Mouse (Mus musculus): ENCODE data around the gene Cyp2t4. TPM values are rescaled to one million over a fixed set of nuclear protein-coding genes. Genes with fewer than 3 reads are reported as not detected.

Cyp2t4 gene
- 0.13 TPM in 1 of 2 replicates, not detected in the other for polyA plus RNA-seq (2014; fragmentation: Nextera tagmentation; extraction: Ambion mirVana)

GRCm38 (mm10) chr7:27153205-27153764 is at the start of gene Cyp2t4:
TSS of gene Cyp2t4 (plus strand) at chr7:27153714.
- Histone ChIP-seq H3K27me3 (ENCODE audit: control insufficient read depth, insufficient read depth, low read length) (no peaks in the 10 kb centered on the region), H3K27ac (ENCODE audit: low read depth, low read length) (no peak within 1 kb of the TSS), H3K4me2 (no peak within 1 kb of the TSS), H3K4me1 (ENCODE audit: control insufficient read depth, insufficient read depth, low read length) (no peaks in the 10 kb centered on the region), H3K9me3 (replicated peaks; ENCODE audit: control insufficient read depth, low read length) (no peaks in the 10 kb centered on the region; the same call in 1 of the 2 replicates), H3K4me3 (ENCODE audit: low read depth, low read length) (no peak within 1 kb of the TSS), H3K9ac (ENCODE audit: low read depth, low read length) (no peak within 1 kb of the TSS), H3K36me3 (ENCODE audit: control insufficient read depth, insufficient read depth, low read length) (peaks cover 10% of the 10 kb centered on the region)
- ATAC-seq (replicated peaks; ENCODE audit: insufficient number of reproducible peaks, low FRiP score, low TSS enrichment): no peak
- 72% methylated on average over 10 of the region's 10 CpGs for WGBS (ENCODE audit: insufficient replicate concordance)

- Histone ChIP-seq H3K4me2 (no peak overlapping the region), H3K9me3 (replicated peaks; ENCODE audit: control insufficient read depth, low read length) (no peaks in the 10 kb centered on the region), H3K36me3 (ENCODE audit: control insufficient read depth, insufficient read depth, low read length) (no peaks in the 10 kb centered on the region), H3K4me1 (ENCODE audit: control insufficient read depth, insufficient read depth, low read length) (no peaks in the 10 kb centered on the region), H3K27ac (ENCODE audit: low read depth, low read length) (no peak overlapping the region), H3K9ac (ENCODE audit: low read depth, low read length) (no peak overlapping the region), H3K4me3 (ENCODE audit: low read depth, low read length) (no peak overlapping the region), H3K27me3 (ENCODE audit: control insufficient read depth, insufficient read depth, low read length) (no peaks in the 10 kb centered on the region)
- no peak for ATAC-seq (replicated peaks; ENCODE audit: insufficient number of reproducible peaks, low FRiP score, low TSS enrichment)
- 59% methylated on average over 5 of the region's 5 CpGs for WGBS (ENCODE audit: insufficient replicate concordance)
Observed at GRCm38 (mm10) chr7:27104882-27105281, 48.6 kb upstream of the Cyp2t4 start.

DNA sequence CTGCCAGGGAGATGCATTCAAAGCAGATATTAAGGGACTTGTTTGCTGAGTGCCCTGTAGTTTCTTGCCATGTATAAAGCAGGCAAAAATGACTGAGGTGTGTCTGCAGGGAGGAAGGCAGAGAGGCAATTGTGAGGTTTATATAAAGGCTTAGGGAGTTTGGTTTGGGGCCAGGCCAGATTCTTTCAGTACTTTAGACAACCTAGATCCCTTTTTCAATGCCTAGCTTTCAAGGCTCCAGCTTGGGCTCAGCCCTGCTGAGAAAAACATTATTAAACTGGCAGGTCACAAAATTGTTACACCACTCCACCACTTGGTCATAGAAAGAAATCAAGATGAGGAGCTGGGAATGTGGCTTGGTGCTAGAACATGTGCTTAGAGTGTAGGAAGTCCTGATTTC is 43.2 kb upstream of the Cyp2t4 start:
- Histone ChIP-seq H3K9ac (ENCODE audit: low read depth, low read length) (no peak overlapping the region), H3K4me1 (ENCODE audit: control insufficient read depth, insufficient read depth, low read length) (no peaks in the 10 kb centered on the region), H3K4me2 (no peak overlapping the region), H3K27ac (ENCODE audit: low read depth, low read length) (no peak overlapping the region), H3K4me3 (ENCODE audit: low read depth, low read length) (no peak overlapping the region), H3K27me3 (ENCODE audit: control insufficient read depth, insufficient read depth, low read length) (no peaks in the 10 kb centered on the region), H3K36me3 (ENCODE audit: control insufficient read depth, insufficient read depth, low read length) (no peaks in the 10 kb centered on the region), H3K9me3 (replicated peaks; ENCODE audit: control insufficient read depth, low read length) (0 out of 2 replicates have a peak, but pooled peaks cover 3% of the 10 kb centered on the region)
- no peak for ATAC-seq (replicated peaks; ENCODE audit: insufficient number of reproducible peaks, low FRiP score, low TSS enrichment)

GRCm38 (mm10) chr7:27111038-27111437 is 42.5 kb upstream of the Cyp2t4 start:
- H3K4me3 ChIP-seq (ENCODE audit: low read depth, low read length): no peak overlapping the region
- no peaks in the 10 kb centered on the region for H3K4me1 ChIP-seq (ENCODE audit: control insufficient read depth, insufficient read depth, low read length)
- no peak overlapping the region for H3K9ac ChIP-seq (ENCODE audit: low read depth, low read length)
- H3K36me3 ChIP-seq (ENCODE audit: control insufficient read depth, insufficient read depth, low read length): no peaks in the 10 kb centered on the region
- no peak overlapping the region for H3K27ac ChIP-seq (ENCODE audit: low read depth, low read length)
- no peak overlapping the region for H3K4me2 ChIP-seq
- no peak for ATAC-seq (replicated peaks; ENCODE audit: insufficient number of reproducible peaks, low FRiP score, low TSS enrichment)
- WGBS (ENCODE audit: insufficient replicate concordance): 82% methylated on average over 1 of the region's 1 CpGs
- 0 out of 2 replicates have a peak, but pooled peaks cover 3% of the 10 kb centered on the region for H3K9me3 ChIP-seq (replicated peaks; ENCODE audit: control insufficient read depth, low read length)
- H3K27me3 ChIP-seq (ENCODE audit: control insufficient read depth, insufficient read depth, low read length): no peaks in the 10 kb centered on the region

- Histone ChIP-seq H3K27ac (ENCODE audit: low read depth, low read length) (no peak overlapping the region), H3K27me3 (ENCODE audit: control insufficient read depth, insufficient read depth, low read length) (no peaks in the 10 kb centered on the region), H3K9ac (ENCODE audit: low read depth, low read length) (no peak overlapping the region), H3K4me3 (ENCODE audit: low read depth, low read length) (no peak overlapping the region), H3K4me1 (ENCODE audit: control insufficient read depth, insufficient read depth, low read length) (no peaks in the 10 kb centered on the region), H3K4me2 (no peak overlapping the region), H3K36me3 (ENCODE audit: control insufficient read depth, insufficient read depth, low read length) (no peaks in the 10 kb centered on the region), H3K9me3 (replicated peaks; ENCODE audit: control insufficient read depth, low read length) (0 out of 2 replicates have a peak, but pooled peaks cover 3% of the 10 kb centered on the region)
- WGBS (ENCODE audit: insufficient replicate concordance): 69% methylated on average over 3 of the region's 3 CpGs
- ATAC-seq (replicated peaks; ENCODE audit: insufficient number of reproducible peaks, low FRiP score, low TSS enrichment): no peak
Observed at GRCm38 (mm10) chr7:27111987-27112386, 41.5 kb upstream of the Cyp2t4 start.

GRCm38 (mm10) chr7:27118033-27118511 is 35.4 kb upstream of the Cyp2t4 start:
- Histone ChIP-seq H3K4me3 (ENCODE audit: low read depth, low read length) (no peak overlapping the region), H3K27ac (ENCODE audit: low read depth, low read length) (no peak overlapping the region), H3K36me3 (ENCODE audit: control insufficient read depth, insufficient read depth, low read length) (no peaks in the 10 kb centered on the region), H3K27me3 (ENCODE audit: control insufficient read depth, insufficient read depth, low read length) (no peaks in the 10 kb centered on the region), H3K9me3 (replicated peaks; ENCODE audit: control insufficient read depth, low read length) (0 out of 2 replicates have a peak, but pooled peaks cover 3% of the 10 kb centered on the region), H3K9ac (ENCODE audit: low read depth, low read length) (no peak overlapping the region), H3K4me1 (ENCODE audit: control insufficient read depth, insufficient read depth, low read length) (no peaks in the 10 kb centered on the region), H3K4me2 (no peak overlapping the region)
- 63% methylated on average over 4 of the region's 4 CpGs for WGBS (ENCODE audit: insufficient replicate concordance)
- ATAC-seq (replicated peaks; ENCODE audit: insufficient number of reproducible peaks, low FRiP score, low TSS enrichment): no peak

GRCm38 (mm10) chr7:27119676-27120075 is 33.8 kb upstream of the Cyp2t4 start, which contains the start of gene Cyp2f2:
TSS of gene Cyp2f2 (plus strand) at chr7:27119909.
- Histone ChIP-seq H3K9ac (ENCODE audit: low read depth, low read length) (no peak within 1 kb of the TSS), H3K4me3 (ENCODE audit: low read depth, low read length) (no peak within 1 kb of the TSS), H3K36me3 (ENCODE audit: control insufficient read depth, insufficient read depth, low read length) (no peaks in the 10 kb centered on the region), H3K4me2 (no peak within 1 kb of the TSS), H3K27me3 (ENCODE audit: control insufficient read depth, insufficient read depth, low read length) (no peaks in the 10 kb centered on the region), H3K9me3 (replicated peaks; ENCODE audit: control insufficient read depth, low read length) (no peaks in the 10 kb centered on the region), H3K4me1 (ENCODE audit: control insufficient read depth, insufficient read depth, low read length) (no peaks in the 10 kb centered on the region), H3K27ac (ENCODE audit: low read depth, low read length) (no peak within 1 kb of the TSS)
- ATAC-seq (replicated peaks; ENCODE audit: insufficient number of reproducible peaks, low FRiP score, low TSS enrichment): no peak

DNA sequence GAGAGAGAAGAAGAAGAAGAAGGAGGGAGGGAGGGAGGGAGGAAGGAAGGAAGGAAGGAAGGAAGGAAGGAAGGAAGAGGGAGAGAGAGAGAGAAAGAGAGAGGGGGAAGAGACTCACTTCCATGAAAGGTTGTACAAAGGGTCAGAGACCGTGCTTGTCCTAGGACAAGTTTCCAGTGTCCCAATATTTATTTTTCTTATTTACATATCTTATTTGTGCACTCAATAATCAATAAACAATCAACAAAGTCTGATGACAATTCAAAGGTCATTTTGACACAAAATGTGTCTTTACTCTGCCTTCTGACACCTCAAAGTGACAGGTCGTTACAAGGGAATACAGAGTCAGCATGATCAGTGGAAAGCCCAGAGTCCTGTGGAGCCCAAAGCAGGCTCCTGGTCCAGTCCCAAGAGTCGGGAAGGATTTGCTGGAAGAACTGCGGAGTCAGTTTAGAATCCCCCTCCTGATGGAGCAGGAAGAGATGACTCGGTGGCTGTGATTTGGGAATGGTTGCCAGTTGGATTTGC is 29.1 kb upstream of the Cyp2t4 start:
- H3K4me3 ChIP-seq (ENCODE audit: low read depth, low read length): no peak overlapping the region

GRCm38 (mm10) chr7:27124969-27125368 is 28.5 kb upstream of the Cyp2t4 start:
- H3K4me3 ChIP-seq (ENCODE audit: low read depth, low read length): no peak overlapping the region
- H3K4me1 ChIP-seq (ENCODE audit: control insufficient read depth, insufficient read depth, low read length): no peaks in the 10 kb centered on the region
- WGBS (ENCODE audit: insufficient replicate concordance): 84% methylated on average over 4 of the region's 4 CpGs
- H3K36me3 ChIP-seq (ENCODE audit: control insufficient read depth, insufficient read depth, low read length): no peaks in the 10 kb centered on the region
- H3K9me3 ChIP-seq (replicated peaks; ENCODE audit: control insufficient read depth, low read length): no peaks in the 10 kb centered on the region
- H3K27ac ChIP-seq (ENCODE audit: low read depth, low read length): no peak overlapping the region
- H3K9ac ChIP-seq (ENCODE audit: low read depth, low read length): no peak overlapping the region
- no peak overlapping the region for H3K4me2 ChIP-seq
- H3K27me3 ChIP-seq (ENCODE audit: control insufficient read depth, insufficient read depth, low read length): no peaks in the 10 kb centered on the region
- ATAC-seq (replicated peaks; ENCODE audit: insufficient number of reproducible peaks, low FRiP score, low TSS enrichment): no peak

More for the DNA sequence above, 29.1 kb upstream of the Cyp2t4 start:
- WGBS (ENCODE audit: insufficient replicate concordance): 68% methylated on average over 5 of the region's 5 CpGs
- H3K4me1 ChIP-seq (ENCODE audit: control insufficient read depth, insufficient read depth, low read length): no peaks in the 10 kb centered on the region
- no peaks in the 10 kb centered on the region for H3K36me3 ChIP-seq (ENCODE audit: control insufficient read depth, insufficient read depth, low read length)
- ATAC-seq (replicated peaks; ENCODE audit: insufficient number of reproducible peaks, low FRiP score, low TSS enrichment): no peak
- no peak overlapping the region for H3K27ac ChIP-seq (ENCODE audit: low read depth, low read length)
- H3K27me3 ChIP-seq (ENCODE audit: control insufficient read depth, insufficient read depth, low read length): no peaks in the 10 kb centered on the region
- H3K4me2 ChIP-seq: no peak overlapping the region
- no peak overlapping the region for H3K9ac ChIP-seq (ENCODE audit: low read depth, low read length)
- H3K9me3 ChIP-seq (replicated peaks; ENCODE audit: control insufficient read depth, low read length): no peaks in the 10 kb centered on the region

Data from heart, embryonic 11.5 days (tissue).